Mouse (Mus musculus): ENCODE results near the gene Lgr4.
A peak's percentile ranks its signal among the peaks of the same experiment; 100 is the strongest.
"Not testable (repeated sequence)": the region's sequence is repeated elsewhere in the genome, so short reads cannot be mapped to it uniquely, and the experiment has no call there.

Lgr4 gene

GRCm38 (mm10) chr2:109917496-109918413 is at the start of gene Lgr4:
Gene Lgr4, plus strand, starts transcription at chr2:109917647.
- peak; percentile 57 for DNase-seq (ENCODE audit: low spot score)

- DNase-seq (ENCODE audit: low spot score), result not testable (repeated sequence)
These were observed 38.0 kb upstream of the Lgr4 start for GRCm38 (mm10) chr2:109879429-109879828.

- no peak for DNase-seq (ENCODE audit: low spot score)
These were observed 36.3 kb upstream of the Lgr4 start for GRCm38 (mm10) chr2:109881111-109881510.

- DNase-seq (ENCODE audit: low spot score), result no peak
These were observed 35.8 kb upstream of the Lgr4 start for GRCm38 (mm10) chr2:109881625-109882024.

GRCm38 (mm10) chr2:109884106-109884505 is 33.3 kb upstream of the Lgr4 start:
- no peak for DNase-seq (ENCODE audit: low spot score)

GRCm38 (mm10) chr2:109884507-109884906 is 32.9 kb upstream of the Lgr4 start:
- no peak for DNase-seq (ENCODE audit: low spot score)

- DNase-seq (ENCODE audit: low spot score), result no peak
These were observed 27.4 kb upstream of the Lgr4 start for GRCm38 (mm10) chr2:109890068-109890467.

GRCm38 (mm10) chr2:109890597-109890996 is 26.9 kb upstream of the Lgr4 start, which contains the start of gene Lin7c:
Gene Lin7c, plus strand, starts transcription at chr2:109890853.
- DNase-seq (ENCODE audit: low spot score), result peak; percentile 88

GRCm38 (mm10) chr2:109891031-109891430 is 26.4 kb upstream of the Lgr4 start:
- DNase-seq (ENCODE audit: low spot score), result no peak

- no peak for DNase-seq (ENCODE audit: low spot score)
These were observed 26.0 kb upstream of the Lgr4 start for GRCm38 (mm10) chr2:109891471-109891870.

- DNase-seq (ENCODE audit: low spot score), result no peak
These were observed 21.1 kb upstream of the Lgr4 start for GRCm38 (mm10) chr2:109896311-109896710.

GRCm38 (mm10) chr2:109902869-109903268 is 14.6 kb upstream of the Lgr4 start:
- DNase-seq (ENCODE audit: low spot score), result no peak

- peak; percentile 77 for DNase-seq (ENCODE audit: low spot score)
These were observed 13.2 kb upstream of the Lgr4 start for GRCm38 (mm10) chr2:109904171-109904821.

- DNase-seq (ENCODE audit: low spot score), result no peak
These were observed 8.3 kb upstream of the Lgr4 start for GRCm38 (mm10) chr2:109909122-109909521.

GRCm38 (mm10) chr2:109912216-109912615 is 5.2 kb upstream of the Lgr4 start:
- no peak for DNase-seq (ENCODE audit: low spot score)

GRCm38 (mm10) chr2:109912766-109913165 is 4.7 kb upstream of the Lgr4 start:
- DNase-seq (ENCODE audit: low spot score), result no peak

GRCm38 (mm10) chr2:109913241-109913640 is 4.2 kb upstream of the Lgr4 start:
- no peak for DNase-seq (ENCODE audit: low spot score)

- no peak for DNase-seq (ENCODE audit: low spot score)
These were observed 2.8 kb upstream of the Lgr4 start for GRCm38 (mm10) chr2:109914601-109915000.

GRCm38 (mm10) chr2:109916782-109917495 is 508 bp upstream of the Lgr4 start:
- no peak for DNase-seq (ENCODE audit: low spot score)

- no peak for DNase-seq (ENCODE audit: low spot score)
These were observed 1.3 kb downstream of the Lgr4 start for GRCm38 (mm10) chr2:109918592-109919262.

GRCm38 (mm10) chr2:109920471-109920870 is 3.0 kb downstream of the Lgr4 start:
- no peak for DNase-seq (ENCODE audit: low spot score)

Data from T-cell, adult 2 months (primary cell).